Mouse (Mus musculus): Measurements from ENCODE around the gene Olfr263. TPM values are rescaled to one million over a fixed set of nuclear protein-coding genes. Genes with fewer than 3 reads are reported as not detected.

Gene Olfr263
- not detected in 2 replicates for total RNA-seq (2023)

GRCm38 (mm10) chr13:21129339-21129738, at the start of gene Olfr263:
Gene Olfr263, plus strand, starts transcription at chr13:21129639.

GRCm38 (mm10) chr13:21111183-21111582, 18.3 kb upstream of the Olfr263 start, which contains the start of gene Olfr1369-ps1:
Gene Olfr1369-ps1, plus strand, starts transcription at chr13:21111483.

GRCm38 (mm10) chr13:21145767-21146166, 16.3 kb downstream of the Olfr263 start, which contains the start of gene Olfr1368:
Gene Olfr1368, minus strand, starts transcription at chr13:21145867.

GRCm38 (mm10) chr13:21179367-21179723, 49.9 kb downstream of the Olfr263 start, which contains the start of gene Trim27:
Gene Trim27, plus strand, starts transcription at chr13:21179445.

Other genes starting within 250 kb of the Olfr263 start
- not detected in 2 replicates for gene Olfr1370, start 54.7 kb upstream of the Olfr263 start, total RNA-seq (2023)
- not detected in 2 replicates for gene Olfr1369-ps1, start 18.2 kb upstream of the Olfr263 start, total RNA-seq (2023)
- not detected in 2 replicates for gene Olfr1368, start 16.2 kb downstream of the Olfr263 start, total RNA-seq (2023)
- gene Trim27, start 49.8 kb downstream of the Olfr263 start, total RNA-seq (2023) = 35.7 and 48.7 TPM in 2 replicates
- not detected in 2 replicates for gene Gpx5, start 163.1 kb downstream of the Olfr263 start, total RNA-seq (2023)
- not detected in 2 replicates for gene Gpx6, start 182.5 kb downstream of the Olfr263 start, total RNA-seq (2023)
- gene Olfr1367, start 217.3 kb downstream of the Olfr263 start, total RNA-seq (2023) = not detected in 2 replicates
- 1.3 and 2.0 TPM in 2 replicates for gene Zscan12, start 233.2 kb downstream of the Olfr263 start, total RNA-seq (2023)